24 mouse cellular contexts compared by ENCODE assay signal in the genomic region with DNA sequence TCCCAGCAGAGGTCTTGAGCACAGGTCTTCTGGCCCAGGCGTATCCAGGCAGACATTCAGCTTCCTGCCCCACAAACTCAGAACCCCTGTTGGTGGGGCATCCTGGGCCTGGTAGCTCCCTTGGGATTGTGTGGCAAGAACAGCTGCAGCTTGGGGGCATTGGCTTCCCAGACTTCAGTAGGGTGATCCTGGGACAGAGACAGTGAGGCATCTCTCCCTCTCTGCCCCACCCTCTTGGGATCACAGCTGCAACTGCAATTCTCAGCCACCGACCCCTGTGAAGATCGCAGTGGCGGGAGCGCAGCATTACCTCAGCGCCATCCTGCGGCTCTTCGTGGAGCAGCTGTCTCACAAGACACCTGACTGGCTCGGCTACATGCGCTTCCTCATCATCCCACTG. TPM values are rescaled to one million over a fixed set of nuclear protein-coding genes. Genes with fewer than 3 reads are reported as not detected.
DNase-seq lines count a peak whose midpoint lies in the region; ATAC-seq and TF ChIP-seq lines count a peak whose summit lies in the region.
"Had no signal": no experiment of that assay in that cellular context is flagged by ENCODE, and none has a peak within 500 bp of the region (broad histone marks: within the 10 kb centered on the region; RNA-seq: fewer than 3 reads in every experiment).

No protein-coding gene starts in this region.

- no peak for DNase-seq in forebrain, postnatal 0 days
- DNase-seq in liver, embryonic 14.5 days (ENCODE audit: low read depth in 3 of 3, low spot score in 3 of 3): no peak
- DNase-seq in R1 (ENCODE audit: low read depth, low spot score): peak; percentile 41
- no peak for DNase-seq in adrenal gland, adult 18-20 months (ENCODE audit: low spot score in 2 of 2)
- DNase-seq: adrenal gland, adult 2 months; adrenal gland, postnatal 36 days; cerebellum, adult 2 months; cerebellum, postnatal 14 days; gastrocnemius, postnatal 36 days; heart, adult 11 months; heart, postnatal 36 days had no signal

- no peak overlapping the region for H3K4me2 ChIP-seq in forebrain, postnatal 0 days (ENCODE audit: low read depth)
- no peak overlapping the region for H3K4me2 ChIP-seq in forebrain, embryonic 16.5 days (ENCODE audit: low read length)
- H3K4me2 ChIP-seq in liver, embryonic 14.5 days (ENCODE audit: low read depth): no peak overlapping the region
- no peak overlapping the region for H3K4me2 ChIP-seq in liver, embryonic 12.5 days
- H3K4me2 ChIP-seq in hindbrain, embryonic 16.5 days (ENCODE audit: low read length): no peak overlapping the region
- H3K4me2 ChIP-seq: embryonic facial prominence, embryonic 13.5 days; forebrain, embryonic 13.5 days; heart, embryonic 13.5 days; hindbrain, embryonic 15.5 days had no signal

- H3K4me1 ChIP-seq in forebrain, postnatal 0 days (ENCODE audit: insufficient read depth): no peaks in the 10 kb centered on the region
- no peaks in the 10 kb centered on the region for H3K4me1 ChIP-seq in forebrain, embryonic 16.5 days (replicated peaks; ENCODE audit: control insufficient read depth, insufficient read depth, low read length)
- H3K4me1 ChIP-seq in liver, embryonic 14.5 days (replicated peaks; ENCODE audit: control insufficient read depth in 2 of 2, insufficient read depth in 2 of 2, low read length in 1 of 2): peaks cover 10 to 23% of the 10 kb centered on the region in 2 experiments
- peaks cover 33% of the 10 kb centered on the region for H3K4me1 ChIP-seq in liver, embryonic 12.5 days
- no peaks in the 10 kb centered on the region for H3K4me1 ChIP-seq in hindbrain, embryonic 16.5 days (ENCODE audit: control insufficient read depth, insufficient read depth, low read depth, low read length)
- H3K4me1 ChIP-seq: embryonic facial prominence, embryonic 13.5 days; forebrain, embryonic 13.5 days; heart, embryonic 13.5 days; hindbrain, embryonic 15.5 days had no signal

- no peak overlapping the region for H3K4me3 ChIP-seq in forebrain, postnatal 0 days (ENCODE audit: low read depth, low read length)
- no peak overlapping the region for H3K4me3 ChIP-seq in forebrain, embryonic 16.5 days (replicated peaks; ENCODE audit: low read length)
- H3K4me3 ChIP-seq in liver, embryonic 14.5 days (ENCODE audit: insufficient read depth in 1 of 2, low read depth in 2 of 2, low read length in 2 of 2): no peak overlapping the region
- H3K4me3 ChIP-seq in liver, embryonic 12.5 days: no peak overlapping the region
- H3K4me3 ChIP-seq in hindbrain, embryonic 16.5 days (ENCODE audit: low read length): no peak overlapping the region
- H3K4me3 ChIP-seq: embryonic facial prominence, embryonic 13.5 days; forebrain, embryonic 13.5 days; heart, embryonic 13.5 days; hindbrain, embryonic 15.5 days had no signal

- H3K27ac ChIP-seq in forebrain, postnatal 0 days (ENCODE audit: low read depth, low read length): no peak overlapping the region
- H3K27ac ChIP-seq in forebrain, embryonic 16.5 days (ENCODE audit: low read length): no peak overlapping the region
- no peak overlapping the region for H3K27ac ChIP-seq in liver, embryonic 14.5 days
- H3K27ac ChIP-seq in liver, embryonic 12.5 days: no peak overlapping the region
- no peak overlapping the region for H3K27ac ChIP-seq in hindbrain, embryonic 16.5 days (ENCODE audit: low read depth, low read length)
- H3K27ac ChIP-seq: embryonic facial prominence, embryonic 13.5 days; forebrain, embryonic 13.5 days; heart, embryonic 13.5 days; hindbrain, embryonic 15.5 days had no signal

- H3K9ac ChIP-seq in forebrain, postnatal 0 days: no peak overlapping the region
- no peak overlapping the region for H3K9ac ChIP-seq in forebrain, embryonic 16.5 days (replicated peaks; ENCODE audit: low read depth, low read length)
- no peak overlapping the region for H3K9ac ChIP-seq in liver, embryonic 14.5 days (replicated peaks)
- H3K9ac ChIP-seq in liver, embryonic 12.5 days: no peak overlapping the region
- no peak overlapping the region for H3K9ac ChIP-seq in hindbrain, embryonic 16.5 days (ENCODE audit: low read depth, low read length)
- H3K9ac ChIP-seq: embryonic facial prominence, embryonic 13.5 days; forebrain, embryonic 13.5 days; heart, embryonic 13.5 days; hindbrain, embryonic 15.5 days had no signal

- no peak for TF ChIP-seq EP300 in liver, embryonic 14.5 days (IDR thresholded peaks at IDR 0.05; ENCODE audit: low read depth)

- H3K36me3 ChIP-seq in forebrain, postnatal 0 days (ENCODE audit: insufficient read depth): peaks cover 79% of the 10 kb centered on the region
- peaks cover 33% of the 10 kb centered on the region for H3K36me3 ChIP-seq in forebrain, embryonic 16.5 days (ENCODE audit: control insufficient read depth, insufficient read depth)
- no peaks in the 10 kb centered on the region; the same call in 1 of the 2 replicates for H3K36me3 ChIP-seq in liver, embryonic 14.5 days (replicated peaks; ENCODE audit: control insufficient read depth, insufficient read depth, low read depth)
- H3K36me3 ChIP-seq in liver, embryonic 12.5 days: peaks cover 84% of the 10 kb centered on the region
- peaks cover 49% of the 10 kb centered on the region for H3K36me3 ChIP-seq in hindbrain, embryonic 16.5 days (ENCODE audit: control insufficient read depth, insufficient read depth, low read length)

- no peaks in the 10 kb centered on the region for H3K27me3 ChIP-seq in forebrain, postnatal 0 days (ENCODE audit: insufficient read depth, low read length)
- no peaks in the 10 kb centered on the region for H3K27me3 ChIP-seq in forebrain, embryonic 16.5 days (replicated peaks; ENCODE audit: control insufficient read depth, insufficient read depth, low read length)
- H3K27me3 ChIP-seq in liver, embryonic 14.5 days (ENCODE audit: control insufficient read depth, insufficient read depth, low read length): no peaks in the 10 kb centered on the region
- H3K27me3 ChIP-seq in liver, embryonic 12.5 days (replicated peaks): no peaks in the 10 kb centered on the region
- no peaks in the 10 kb centered on the region for H3K27me3 ChIP-seq in hindbrain, embryonic 16.5 days (replicated peaks; ENCODE audit: control insufficient read depth, insufficient read depth, low read length)
- H3K27me3 ChIP-seq: CH12.LX; embryonic facial prominence, embryonic 13.5 days; forebrain, embryonic 13.5 days; heart, embryonic 13.5 days; hindbrain, embryonic 15.5 days had no signal

- H3K9me3 ChIP-seq in forebrain, postnatal 0 days (ENCODE audit: low read length): no peaks in the 10 kb centered on the region
- no peaks in the 10 kb centered on the region for H3K9me3 ChIP-seq in forebrain, embryonic 16.5 days (ENCODE audit: control insufficient read depth, low read length)
- H3K9me3 ChIP-seq in liver, embryonic 14.5 days (ENCODE audit: control insufficient read depth, low read length): no peaks in the 10 kb centered on the region; the same call in 1 of the 2 replicates
- H3K9me3 ChIP-seq in liver, embryonic 12.5 days (replicated peaks): no peaks in the 10 kb centered on the region
- H3K9me3 ChIP-seq in hindbrain, embryonic 16.5 days (ENCODE audit: control insufficient read depth, low read length): no peaks in the 10 kb centered on the region
- H3K9me3 ChIP-seq: embryonic facial prominence, embryonic 13.5 days; forebrain, embryonic 13.5 days; heart, embryonic 13.5 days; hindbrain, embryonic 15.5 days had no signal

- 0 out of 2 replicates have a peak, but pooled peaks have one; percentile 12 for ATAC-seq in forebrain, postnatal 0 days
- ATAC-seq in forebrain, embryonic 16.5 days: no peak
- ATAC-seq in liver, embryonic 14.5 days (ENCODE audit: insufficient read depth): no peak
- no peak for ATAC-seq in liver, embryonic 12.5 days
- no peak for ATAC-seq in hindbrain, embryonic 16.5 days
- ATAC-seq: activated CD4-positive, CD25-positive, alpha-beta regulatory T cell, adult 4 months; forebrain, embryonic 13.5 days; inflammation-experienced regulatory T-cells, adult 6 months; intestine, postnatal 0 days had no signal

- WGBS in forebrain, postnatal 0 days: 91% methylated on average over 10 of the region's 10 CpGs
- WGBS in forebrain, embryonic 16.5 days: 89% methylated on average over 10 of the region's 10 CpGs
- WGBS in liver, embryonic 14.5 days (ENCODE audit: insufficient replicate concordance): 84% methylated on average over 10 of the region's 10 CpGs
- WGBS in liver, embryonic 12.5 days (ENCODE audit: insufficient replicate concordance): 83% methylated on average over 10 of the region's 10 CpGs
- 81% methylated on average over 10 of the region's 10 CpGs for WGBS in hindbrain, embryonic 16.5 days

- no peak for TF ChIP-seq CTCF in forebrain, postnatal 0 days (IDR thresholded peaks at IDR 0.05; ENCODE audit: low read depth)
- TF ChIP-seq CTCF in liver, embryonic 14.5 days (IDR thresholded peaks at IDR 0.05; ENCODE audit: low read depth): 0 out of 2 replicates have a peak, but pooled peaks have one; percentile 16

RNA-seq across cellular contexts. Expression of a gene that starts 12.1 kb away (rescaled TPM):
- 0.54 and 1.7 TPM in 2 replicates for total RNA-seq in forebrain, postnatal 0 days (2014; rRNA removed)
- polyA plus RNA-seq in forebrain, postnatal 0 days (2015; fragmentation: Nextera tagmentation; extraction: Ambion mirVana): not detected in 2 replicates
- polyA plus RNA-seq in forebrain, embryonic 16.5 days (2015; fragmentation: Nextera tagmentation; extraction: Ambion mirVana): not detected in 2 replicates
- 0.02 TPM in 1 of 2 replicates, not detected in the other for polyA plus RNA-seq in liver, embryonic 14.5 days (2012; rRNA removed)
- polyA plus RNA-seq in liver, embryonic 14.5 days (2014; fragmentation: Nextera tagmentation; extraction: Ambion mirVana): not detected in 2 replicates
- not detected in 2 replicates for polyA plus RNA-seq in liver, embryonic 12.5 days (2016; fragmentation: Nextera tagmentation; extraction: Ambion mirVana)
- not detected in 2 replicates for polyA plus RNA-seq in hindbrain, embryonic 16.5 days (2015; fragmentation: Nextera tagmentation; extraction: Ambion mirVana)
- under 1 TPM in 1 of 2 experiments, not detected in 1; 0.27 TPM for total RNA-seq in adrenal gland, adult 18-20 months (2021)
- total RNA-seq: heart, postnatal 36 days had no signal
- polyA plus RNA-seq: cortical plate, adult 2 months; embryonic facial prominence, embryonic 13.5 days; forebrain, embryonic 13.5 days; heart, embryonic 13.5 days; heart, postnatal 0 days; hindbrain, embryonic 15.5 days; intestine, postnatal 0 days had no signal

RNA-seq across cellular contexts. Expression of a gene that starts 35.9 kb away (rescaled TPM):
- total RNA-seq in forebrain, postnatal 0 days (2014; rRNA removed): 49.2 and 59.3 TPM in 2 replicates
- 13.6 and 13.8 TPM in 2 replicates for polyA plus RNA-seq in forebrain, postnatal 0 days (2015; fragmentation: Nextera tagmentation; extraction: Ambion mirVana)
- polyA plus RNA-seq in forebrain, embryonic 16.5 days (2015; fragmentation: Nextera tagmentation; extraction: Ambion mirVana): 15.6 and 17.2 TPM in 2 replicates
- 22.4 and 22.6 TPM in 2 replicates for polyA plus RNA-seq in liver, embryonic 14.5 days (2012; rRNA removed)
- 4.7 and 6.3 TPM in 2 replicates for polyA plus RNA-seq in liver, embryonic 14.5 days (2014; fragmentation: Nextera tagmentation; extraction: Ambion mirVana)
- 7.2 and 7.7 TPM in 2 replicates for polyA plus RNA-seq in liver, embryonic 12.5 days (2016; fragmentation: Nextera tagmentation; extraction: Ambion mirVana)
- 13.4 and 14.6 TPM in 2 replicates for polyA plus RNA-seq in hindbrain, embryonic 16.5 days (2015; fragmentation: Nextera tagmentation; extraction: Ambion mirVana)
- 10 to 100 TPM; 61.6 to 89.6 TPM for total RNA-seq in adrenal gland, adult 18-20 months (2021)

RNA-seq across cellular contexts. Expression of a gene that starts 47.9 kb away (rescaled TPM):
- total RNA-seq in forebrain, postnatal 0 days (2014; rRNA removed): 103 and 116 TPM in 2 replicates
- polyA plus RNA-seq in forebrain, postnatal 0 days (2015; fragmentation: Nextera tagmentation; extraction: Ambion mirVana): 14.3 and 23.2 TPM in 2 replicates
- 21.7 and 23.2 TPM in 2 replicates for polyA plus RNA-seq in forebrain, embryonic 16.5 days (2015; fragmentation: Nextera tagmentation; extraction: Ambion mirVana)
- 9.1 and 11.7 TPM in 2 replicates for polyA plus RNA-seq in liver, embryonic 14.5 days (2012; rRNA removed)
- 3.7 and 5.4 TPM in 2 replicates for polyA plus RNA-seq in liver, embryonic 14.5 days (2014; fragmentation: Nextera tagmentation; extraction: Ambion mirVana)
- polyA plus RNA-seq in liver, embryonic 12.5 days (2016; fragmentation: Nextera tagmentation; extraction: Ambion mirVana): 8.3 and 9.6 TPM in 2 replicates
- 20.4 and 27.8 TPM in 2 replicates for polyA plus RNA-seq in hindbrain, embryonic 16.5 days (2015; fragmentation: Nextera tagmentation; extraction: Ambion mirVana)
- total RNA-seq in adrenal gland, adult 18-20 months (2021): 10 to 100 TPM; 34.3 to 38.0 TPM
